Mouse (Mus musculus): ENCODE measurements around the gene Gm2056.
"Not testable (repeated sequence)": the region's sequence is repeated elsewhere in the genome, so short reads cannot be mapped to it uniquely, and the experiment has no call there.

DNA sequence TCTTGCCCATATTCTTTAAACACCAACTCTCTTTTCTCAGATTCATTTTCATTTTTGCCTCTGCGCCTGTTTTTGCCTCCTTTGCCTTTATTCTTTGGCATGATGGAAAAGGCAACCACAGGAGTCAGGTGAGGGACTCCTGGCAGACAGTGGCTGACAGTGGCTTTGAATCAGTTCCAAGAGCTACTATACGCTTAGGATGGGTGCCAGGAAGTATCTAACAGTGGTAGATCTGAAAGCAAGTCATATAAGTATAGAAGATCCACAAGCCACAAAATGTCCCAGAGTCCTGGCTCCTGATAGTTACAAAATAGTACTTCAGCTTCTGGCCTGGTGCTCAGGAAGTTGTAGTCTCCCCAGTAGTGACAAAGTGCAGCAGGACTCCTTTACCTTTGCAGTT, 8.1 kb upstream of the Gm2056 start, which contains the start of gene Gm6803:
- TF ChIP-seq MAFK (IDR thresholded peaks at IDR 0.05; ENCODE audit: insufficient replicate concordance, low read length); POLR2A (IDR thresholded peaks at IDR 0.05; ENCODE audit: low read depth, low read length); SIN3A (IDR thresholded peaks at IDR 0.05; ENCODE audit: low read length); NELFE (IDR thresholded peaks at IDR 0.05; ENCODE audit: low read depth, low read length); SMC3 (IDR thresholded peaks at IDR 0.05; ENCODE audit: low read depth, low read length): not testable (repeated sequence)
